Mouse (Mus musculus) heart, embryonic 14.5 days (tissue): ENCODE results near the gene Rnf157. TPM values are rescaled to one million over a fixed set of nuclear protein-coding genes. Genes with fewer than 3 reads are reported as not detected.

Experiments
- ATAC-seq: fragments of 200-750 bp; cut with Nextera tagmentation; 2 replicates; pipeline ENCODE4 v1.8.0; 2017; ENCODE audit warnings: low read depth, moderate TSS enrichment; ENCODE audit not compliant: insufficient number of reproducible peaks, insufficient read depth, low FRiP score
- H3K27ac ChIP-seq, 2 experiments: fragments of 200-500 bp in 1 of 2; fragments of 300-500 bp in 1 of 2; sonication (generic) in 1 of 2; replicated peaks in 1 of 2; 2 replicates each; pipeline ENCODE4 v1.5.1; 2012 to 2014; ENCODE audit warnings: low read depth in 2 of 2, low read length in 2 of 2, control low read depth in 1 of 2, mild to moderate bottlenecking in 1 of 2, mixed read lengths in 1 of 2; ENCODE audit not compliant: control insufficient read depth in 1 of 2, insufficient read depth in 1 of 2
- H3K27me3 ChIP-seq: fragments of 300-500 bp; sonication (generic); 2 replicates; pipeline ENCODE4 v1.6.1; 2014; ENCODE audit warnings: mild to moderate bottlenecking, low read length, control low read depth; ENCODE audit not compliant: control insufficient read depth, insufficient read depth
- H3K36me3 ChIP-seq: fragments of 300-500 bp; sonication (generic); 2 replicates; pipeline ENCODE4 v1.6.1; 2014; ENCODE audit warnings: mild to moderate bottlenecking, control low read depth, low read length, mixed read lengths; ENCODE audit not compliant: control insufficient read depth, insufficient read depth
- H3K4me1 ChIP-seq, 2 experiments: fragments of 200-500 bp in 1 of 2; fragments of 300-500 bp in 1 of 2; sonication (generic) in 1 of 2; 2 replicates each; pipeline ENCODE4 v1.6.1; 2012 to 2014; ENCODE audit warnings: low read length in 2 of 2, control low read depth in 1 of 2, mixed read lengths in 1 of 2; ENCODE audit not compliant: control insufficient read depth in 2 of 2, insufficient read depth in 2 of 2
- H3K4me2 ChIP-seq: fragments of 300-500 bp; sonication (generic); 2 replicates; pipeline ENCODE4 v1.6.1; 2014; ENCODE audit warnings: mild to moderate bottlenecking, low read length
- H3K4me3 ChIP-seq, 2 experiments: fragments of 200-500 bp in 1 of 2; fragments of 300-500 bp in 1 of 2; sonication (generic) in 1 of 2; 2 replicates each; pipeline ENCODE4 v1.5.1; 2012 to 2014; ENCODE audit warnings: low read length in 2 of 2, mild to moderate bottlenecking in 2 of 2, control low read depth in 1 of 2, low read depth in 1 of 2, moderate library complexity in 1 of 2; ENCODE audit not compliant: control insufficient read depth in 1 of 2, insufficient read depth in 1 of 2
- H3K9ac ChIP-seq: fragments of 300-500 bp; sonication (generic); 2 replicates; pipeline ENCODE4 v1.6.1; 2014; ENCODE audit warnings: mild to moderate bottlenecking, low read length
- H3K9me3 ChIP-seq: fragments of 300-500 bp; sonication (generic); 2 replicates; pipeline ENCODE4 v1.6.1; 2016; ENCODE audit warnings: low read length, control low read depth; ENCODE audit not compliant: control insufficient read depth
- WGBS: fragments of 180-500 bp; shearing (Covaris S2); extraction: QIAGEN DNeasy Blood & Tissue Kit; methylation state at CpG from one replicate; pipeline ENCODE4 v1.1.7; 2014; 5-methylcytosine and 5-hydroxymethylcytosine counted together
- polyA plus RNA-seq: library from polyadenylated mRNA; unstranded; fragments of >200 nt; fragmentation: Nextera tagmentation; extraction: Ambion mirVana; gene quantifications from 2 replicates; pipeline ENCODE4 v1.2.1, GENCODE M21; 2014

Rnf157 gene
- polyA plus RNA-seq, 1 experiment from 2014 or later, result 8.4 TPM

DNA sequence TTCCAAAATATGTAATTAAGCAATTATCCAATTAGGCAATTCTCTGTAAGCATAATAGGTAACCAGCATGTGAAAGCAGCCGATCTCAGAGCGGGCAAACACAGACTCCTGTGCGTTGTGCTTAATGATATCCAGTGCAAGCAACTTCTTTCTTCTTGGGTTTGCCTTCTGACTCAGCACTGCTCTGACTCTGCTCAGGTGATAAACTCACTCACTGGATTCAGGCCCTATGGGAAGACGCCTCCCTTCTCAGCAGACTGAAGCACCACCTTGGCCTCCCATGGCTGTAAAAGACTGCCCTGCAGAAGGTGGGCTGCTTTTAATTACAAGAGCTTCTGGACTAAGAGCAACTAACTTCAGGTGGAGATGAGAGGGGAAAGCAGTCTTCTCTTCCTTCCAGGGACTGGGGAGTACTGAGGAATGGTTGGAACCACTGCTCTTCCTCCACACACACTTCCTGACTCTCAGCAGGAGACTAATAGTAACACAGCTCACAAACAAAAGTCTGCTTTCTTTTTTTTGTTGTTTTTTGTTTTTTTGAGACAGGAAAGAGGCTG is 40.9 kb downstream of the Rnf157 start:
- no peak overlapping the region for H3K9ac ChIP-seq
- no peaks in the 10 kb centered on the region for H3K9me3 ChIP-seq
- H3K4me1 ChIP-seq, result peaks cover 10 to 18% of the 10 kb centered on the region in 2 experiments
- no peak overlapping the region for H3K4me2 ChIP-seq
- WGBS, result 85% methylated on average over 4 of the region's 4 CpGs
- ATAC-seq, result no peak
- no peak overlapping the region for H3K4me3 ChIP-seq
- no peak overlapping the region for H3K27ac ChIP-seq
- no peaks in the 10 kb centered on the region for H3K36me3 ChIP-seq
- H3K27me3 ChIP-seq, result no peaks in the 10 kb centered on the region

DNA sequence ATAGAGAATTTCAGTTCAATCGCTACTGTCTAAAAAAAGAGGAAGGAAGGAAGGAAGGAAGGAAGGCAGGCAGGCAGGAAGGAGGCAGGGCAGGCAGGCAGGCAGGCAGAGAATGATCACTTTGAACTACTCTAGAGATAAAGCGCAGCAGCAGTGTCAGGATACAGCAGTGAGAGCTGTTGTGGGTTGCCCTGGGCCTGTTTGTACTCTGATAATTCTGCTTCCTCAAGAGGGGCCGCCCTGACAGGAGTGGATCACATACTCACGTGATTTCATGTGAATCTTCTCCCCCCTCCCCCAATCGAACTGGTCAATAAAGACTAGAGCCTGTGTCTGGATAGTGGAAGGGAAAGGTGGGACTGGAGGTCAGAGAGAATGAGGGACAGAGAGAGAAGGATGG is 43.2 kb downstream of the Rnf157 start:
- peak overlapping the region in 1 of 2 experiments; percentile 33; a peak in 1 of 4 replicates for H3K27ac ChIP-seq
- no peak for ATAC-seq
- 27% methylated on average over 5 of the region's 5 CpGs for WGBS

DNA sequence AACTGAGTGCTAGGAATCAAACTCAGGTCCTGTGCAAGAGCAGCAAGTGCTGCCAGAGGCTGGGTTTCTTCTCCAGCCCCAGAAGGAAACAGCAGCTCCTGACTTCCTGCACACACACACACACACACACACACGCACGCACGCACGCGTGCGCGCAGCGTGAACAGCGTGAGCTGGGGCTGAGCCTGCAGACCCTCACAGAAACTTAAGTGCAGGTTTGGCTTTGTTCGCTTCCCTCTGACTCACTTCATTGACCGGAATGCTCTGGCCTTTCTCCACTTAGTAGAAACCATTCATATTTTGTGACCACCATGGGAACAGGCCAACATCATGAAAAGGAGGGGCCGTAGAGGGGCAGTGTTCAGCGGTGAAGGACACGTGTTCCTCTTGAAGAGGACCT is 43.8 kb downstream of the Rnf157 start:
- H3K9me3 ChIP-seq, result no peaks in the 10 kb centered on the region
- H3K4me3 ChIP-seq, result no peak overlapping the region
- H3K27me3 ChIP-seq, result no peaks in the 10 kb centered on the region
- H3K27ac ChIP-seq, result no peak overlapping the region; a peak in 1 of 4 replicates
- H3K4me2 ChIP-seq, result no peak overlapping the region
- WGBS, result 93% methylated on average over 14 of the region's 14 CpGs
- no peaks in the 10 kb centered on the region for H3K36me3 ChIP-seq
- H3K9ac ChIP-seq, result no peak overlapping the region
- no peak for ATAC-seq
- peaks cover 10 to 18% of the 10 kb centered on the region in 2 experiments for H3K4me1 ChIP-seq

More for the DNA sequence above, 43.2 kb downstream of the Rnf157 start:
- Histone ChIP-seq H3K9me3 (no peaks in the 10 kb centered on the region), H3K27me3 (no peaks in the 10 kb centered on the region), H3K4me1 (peaks cover 10 to 18% of the 10 kb centered on the region in 2 experiments), H3K9ac (no peak overlapping the region), H3K4me2 (no peak overlapping the region), H3K4me3 (no peak overlapping the region), H3K36me3 (no peaks in the 10 kb centered on the region)

DNA sequence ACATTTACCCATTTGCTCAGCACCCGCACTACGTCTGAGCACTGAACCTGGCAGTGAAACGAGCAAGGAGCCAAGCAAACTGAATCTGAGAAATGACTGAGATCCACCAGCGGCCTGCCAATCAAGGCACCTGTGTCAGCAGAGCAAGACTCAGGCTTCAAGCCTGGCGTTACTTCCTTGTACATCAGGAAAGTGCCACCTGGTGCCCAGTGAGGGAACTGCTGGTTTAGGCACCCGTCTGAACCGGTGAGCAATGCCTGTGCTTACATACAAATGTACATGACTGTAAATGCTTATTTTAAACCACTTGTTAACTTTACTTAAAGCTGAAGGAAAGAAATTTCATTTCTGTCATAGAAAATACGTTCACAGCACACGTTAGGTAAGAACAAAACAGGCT is 44.7 kb downstream of the Rnf157 start:
- 0 out of 2 replicates have a peak, but pooled peaks have one; percentile 29 for ATAC-seq
- Histone ChIP-seq H3K9ac (no peak overlapping the region), H3K4me3 (no peak overlapping the region), H3K4me2 (no peak overlapping the region), H3K4me1 (peaks cover 10 to 18% of the 10 kb centered on the region in 2 experiments), H3K27me3 (no peaks in the 10 kb centered on the region), H3K36me3 (no peaks in the 10 kb centered on the region), H3K27ac (no peak overlapping the region), H3K9me3 (no peaks in the 10 kb centered on the region)
- 26% methylated on average over 9 of the region's 9 CpGs for WGBS

DNA sequence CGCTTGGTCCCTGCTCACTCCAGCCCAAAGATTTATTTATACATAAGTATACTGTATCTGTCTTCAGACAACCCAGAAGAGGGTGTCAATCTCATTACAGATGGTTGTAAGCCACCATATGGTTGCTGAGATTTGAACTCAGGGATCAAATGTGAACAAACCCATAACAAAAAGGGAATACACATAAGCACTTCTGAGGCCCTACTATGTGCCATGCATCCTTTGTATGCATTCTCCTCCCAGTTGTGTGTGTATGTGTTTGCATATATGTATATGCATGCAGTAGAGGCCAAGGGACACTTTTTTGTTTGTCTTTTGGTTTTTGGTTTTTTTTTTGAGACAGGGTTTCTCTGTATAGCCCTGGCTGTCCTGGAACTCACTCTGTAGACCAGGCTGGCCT is 46.2 kb downstream of the Rnf157 start:
- H3K4me2 ChIP-seq, result no peak overlapping the region
- no peak for ATAC-seq
- 85% methylated on average over 1 of the region's 1 CpGs for WGBS
- H3K27me3 ChIP-seq, result no peaks in the 10 kb centered on the region
- no peak overlapping the region for H3K4me3 ChIP-seq
- no peak overlapping the region for H3K9ac ChIP-seq
- H3K27ac ChIP-seq, result no peak overlapping the region
- H3K9me3 ChIP-seq, result no peaks in the 10 kb centered on the region
- peaks cover 10 to 14% of the 10 kb centered on the region in 2 experiments for H3K4me1 ChIP-seq
- no peaks in the 10 kb centered on the region for H3K36me3 ChIP-seq

DNA sequence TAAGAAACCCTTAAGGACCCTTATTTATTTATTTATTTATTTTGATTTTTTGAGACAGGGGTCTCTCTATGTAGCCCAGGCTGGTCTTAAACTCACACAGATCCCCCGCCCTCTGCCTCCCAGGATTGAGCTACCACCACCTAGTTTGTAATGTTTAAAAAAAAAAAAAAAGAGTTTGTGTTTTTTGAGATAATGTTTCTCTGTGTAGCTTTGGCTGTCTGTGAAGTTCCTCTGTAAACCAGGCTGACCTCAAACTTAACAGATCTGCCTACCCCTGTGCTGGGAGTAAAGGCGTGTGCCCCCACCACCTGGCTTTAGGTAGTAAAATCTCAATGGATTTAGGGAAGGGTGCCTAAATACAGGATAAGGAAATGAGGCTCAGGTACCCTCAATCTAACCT is 46.7 kb downstream of the Rnf157 start:
- Histone ChIP-seq H3K27ac (no peak overlapping the region), H3K36me3 (no peaks in the 10 kb centered on the region), H3K4me1 (peaks cover 6 to 9% of the 10 kb centered on the region in 2 experiments), H3K27me3 (peaks cover 3% of the 10 kb centered on the region; the same call in 1 of the 2 replicates), H3K4me3 (no peak overlapping the region), H3K4me2 (no peak overlapping the region), H3K9me3 (no peaks in the 10 kb centered on the region), H3K9ac (no peak overlapping the region)
- WGBS, result 88% methylated on average over 2 of the region's 2 CpGs
- ATAC-seq, result no peak

DNA sequence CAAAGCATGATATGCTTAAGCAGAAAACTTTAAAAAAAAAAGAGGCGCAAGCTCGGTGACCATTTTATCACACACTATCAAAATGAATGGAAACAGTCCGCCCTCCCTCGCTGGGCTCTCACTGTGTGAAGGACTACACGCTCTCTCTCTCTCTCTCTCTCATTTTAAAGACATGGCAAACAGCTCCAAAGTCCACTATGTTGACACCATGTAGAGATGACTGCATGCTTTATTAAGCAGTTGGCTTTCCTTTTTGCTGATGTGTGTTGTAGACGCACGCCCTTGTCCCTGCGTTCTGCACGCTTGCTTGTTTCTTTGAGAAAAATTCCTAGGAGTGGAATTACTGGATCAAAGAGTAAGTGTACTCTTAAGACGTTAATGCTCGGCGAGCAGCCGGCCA is 47.4 kb downstream of the Rnf157 start:
- Histone ChIP-seq H3K27ac (no peak overlapping the region), H3K9ac (no peak overlapping the region), H3K4me2 (no peak overlapping the region), H3K4me3 (no peak overlapping the region), H3K9me3 (no peaks in the 10 kb centered on the region), H3K27me3 (peaks cover 3% of the 10 kb centered on the region; the same call in 1 of the 2 replicates), H3K36me3 (no peaks in the 10 kb centered on the region), H3K4me1 (peaks cover 6 to 7% of the 10 kb centered on the region in 2 experiments)
- no peak for ATAC-seq
- 71% methylated on average over 13 of the region's 13 CpGs for WGBS

DNA sequence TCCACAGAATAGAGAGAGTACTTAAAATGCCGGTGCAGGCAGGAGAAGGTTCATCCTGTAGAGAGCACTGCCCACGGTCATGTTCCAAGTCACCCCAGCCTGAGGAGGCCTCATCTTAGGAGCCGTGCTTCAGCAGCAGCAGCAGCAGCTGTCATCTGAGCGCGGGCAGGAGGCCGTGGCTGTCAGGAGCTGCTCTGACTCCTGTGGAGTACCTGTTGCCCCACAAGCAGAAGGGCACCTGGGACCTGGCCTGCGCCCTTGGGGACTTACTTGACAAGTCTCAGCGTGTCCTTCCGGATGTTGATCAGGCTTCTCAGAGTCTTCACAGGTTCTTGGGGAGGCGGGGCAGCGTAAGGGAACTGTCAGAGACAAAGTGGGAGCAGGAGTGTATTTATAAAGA is 50.8 kb downstream of the Rnf157 start:
- no peak overlapping the region for H3K27ac ChIP-seq
- H3K4me3 ChIP-seq, result no peak overlapping the region
- peaks cover 3% of the 10 kb centered on the region; the same call in 1 of the 2 replicates for H3K27me3 ChIP-seq
- no peaks in the 10 kb centered on the region for H3K9me3 ChIP-seq
- peaks cover 3% of the 10 kb centered on the region for H3K36me3 ChIP-seq
- H3K4me1 ChIP-seq, result no peaks in the 10 kb centered on the region
- H3K9ac ChIP-seq, result no peak overlapping the region
- 49% methylated on average over 11 of the region's 11 CpGs for WGBS
- no peak overlapping the region for H3K4me2 ChIP-seq
- no peak for ATAC-seq
